Mouse (Mus musculus): ENCODE data around the gene Slx4ip. TPM values are rescaled to one million over a fixed set of nuclear protein-coding genes. Genes with fewer than 3 reads are reported as not detected.

Gene Slx4ip
- polyA plus RNA-seq, 1 experiment = 0.68 TPM

- TF ChIP-seq POLR2A (IDR thresholded peaks at IDR 0.05; ENCODE audit: low read depth, low read length) = no peak
- DNase-seq (ENCODE audit: low read depth in 1 of 2, low spot score in 2 of 2) = no peak
- H3K27me3 ChIP-seq (ENCODE audit: control insufficient read depth, insufficient read depth, low read length) = no peaks in the 10 kb centered on the region
- WGBS = 94% methylated on average over 5 of the region's 5 CpGs
- no peaks in the 10 kb centered on the region for H3K4me1 ChIP-seq (ENCODE audit: control insufficient read depth, insufficient read depth, insufficient read length)
- H3K4me3 ChIP-seq (ENCODE audit: extremely low read depth, insufficient read depth, insufficient read length) = no peak overlapping the region
- no peak overlapping the region for H3K27ac ChIP-seq (ENCODE audit: insufficient read depth, low read length)
- no peaks in the 10 kb centered on the region for H3K36me3 ChIP-seq (ENCODE audit: control insufficient read depth, insufficient read depth, low read length)
These were observed 55.3 kb downstream of the Slx4ip start for GRCm38 (mm10) chr2:136946297-136946696.

GRCm38 (mm10) chr2:136947500-136947899 lies 56.5 kb downstream of the Slx4ip start:
- TF ChIP-seq CTCF (IDR thresholded peaks at IDR 0.05; ENCODE audit: extremely low read depth, insufficient read depth, insufficient read length, insufficient replicate concordance) (no peak), POLR2A (IDR thresholded peaks at IDR 0.05; ENCODE audit: low read depth, low read length) (no peak)
- no peak for DNase-seq (ENCODE audit: low read depth in 1 of 2, low spot score in 2 of 2)
- H3K27ac ChIP-seq (ENCODE audit: insufficient read depth, low read length) = no peak overlapping the region
- H3K4me1 ChIP-seq (ENCODE audit: control insufficient read depth, insufficient read depth, insufficient read length) = no peaks in the 10 kb centered on the region
- H3K4me3 ChIP-seq (ENCODE audit: extremely low read depth, insufficient read depth, insufficient read length) = no peak overlapping the region
- H3K27me3 ChIP-seq (ENCODE audit: control insufficient read depth, insufficient read depth, low read length) = no peaks in the 10 kb centered on the region
- 85% methylated on average over 4 of the region's 4 CpGs for WGBS
- H3K36me3 ChIP-seq (ENCODE audit: control insufficient read depth, insufficient read depth, low read length) = no peaks in the 10 kb centered on the region

GRCm38 (mm10) chr2:136947937-136948336 lies 56.9 kb downstream of the Slx4ip start:
- Histone ChIP-seq H3K27ac (ENCODE audit: insufficient read depth, low read length) (no peak overlapping the region), H3K27me3 (ENCODE audit: control insufficient read depth, insufficient read depth, low read length) (no peaks in the 10 kb centered on the region), H3K36me3 (ENCODE audit: control insufficient read depth, insufficient read depth, low read length) (no peaks in the 10 kb centered on the region), H3K4me3 (ENCODE audit: extremely low read depth, insufficient read depth, insufficient read length) (no peak overlapping the region), H3K4me1 (ENCODE audit: control insufficient read depth, insufficient read depth, insufficient read length) (no peaks in the 10 kb centered on the region)
- 55% methylated on average over 5 of the region's 5 CpGs for WGBS
- TF ChIP-seq POLR2A (IDR thresholded peaks at IDR 0.05; ENCODE audit: low read depth, low read length) (no peak), CTCF (IDR thresholded peaks at IDR 0.05; ENCODE audit: extremely low read depth, insufficient read depth, insufficient read length, insufficient replicate concordance) (no peak)
- no peak for DNase-seq (ENCODE audit: low read depth in 1 of 2, low spot score in 2 of 2)

GRCm38 (mm10) chr2:136952238-136952637 lies 61.2 kb downstream of the Slx4ip start:
- WGBS = 82% methylated on average over 1 of the region's 1 CpGs
- no peak for DNase-seq (ENCODE audit: low read depth in 1 of 2, low spot score in 2 of 2)
- TF ChIP-seq POLR2A (IDR thresholded peaks at IDR 0.05; ENCODE audit: low read depth, low read length) (no peak), CTCF (IDR thresholded peaks at IDR 0.05; ENCODE audit: extremely low read depth, insufficient read depth, insufficient read length, insufficient replicate concordance) (no peak)
- H3K27ac ChIP-seq (ENCODE audit: insufficient read depth, low read length) = no peak overlapping the region
- H3K27me3 ChIP-seq (ENCODE audit: control insufficient read depth, insufficient read depth, low read length) = no peaks in the 10 kb centered on the region
- H3K4me3 ChIP-seq (ENCODE audit: extremely low read depth, insufficient read depth, insufficient read length) = no peak overlapping the region
- H3K36me3 ChIP-seq (ENCODE audit: control insufficient read depth, insufficient read depth, low read length) = no peaks in the 10 kb centered on the region
- no peaks in the 10 kb centered on the region for H3K4me1 ChIP-seq (ENCODE audit: control insufficient read depth, insufficient read depth, insufficient read length)

GRCm38 (mm10) chr2:136955726-136956571 lies 64.9 kb downstream of the Slx4ip start:
- H3K4me1 ChIP-seq (ENCODE audit: control insufficient read depth, insufficient read depth, insufficient read length) = no peaks in the 10 kb centered on the region
- TF ChIP-seq POLR2A (IDR thresholded peaks at IDR 0.05; ENCODE audit: low read depth, low read length) (no peak), CTCF (IDR thresholded peaks at IDR 0.05; ENCODE audit: extremely low read depth, insufficient read depth, insufficient read length, insufficient replicate concordance) (no peak)
- no peak for DNase-seq (ENCODE audit: low read depth in 1 of 2, low spot score in 2 of 2)
- H3K4me3 ChIP-seq (ENCODE audit: extremely low read depth, insufficient read depth, insufficient read length) = no peak overlapping the region
- no peaks in the 10 kb centered on the region for H3K27me3 ChIP-seq (ENCODE audit: control insufficient read depth, insufficient read depth, low read length)
- no peaks in the 10 kb centered on the region for H3K36me3 ChIP-seq (ENCODE audit: control insufficient read depth, insufficient read depth, low read length)
- 89% methylated on average over 9 of the region's 9 CpGs for WGBS
- no peak overlapping the region for H3K27ac ChIP-seq (ENCODE audit: insufficient read depth, low read length)

GRCm38 (mm10) chr2:136958697-136959096 lies 67.7 kb downstream of the Slx4ip start:
- no peaks in the 10 kb centered on the region for H3K27me3 ChIP-seq (ENCODE audit: control insufficient read depth, insufficient read depth, low read length)
- H3K27ac ChIP-seq (ENCODE audit: insufficient read depth, low read length) = no peak overlapping the region
- WGBS = 92% methylated on average over 3 of the region's 3 CpGs
- DNase-seq (ENCODE audit: low read depth in 1 of 2, low spot score in 2 of 2) = no peak
- no peaks in the 10 kb centered on the region for H3K36me3 ChIP-seq (ENCODE audit: control insufficient read depth, insufficient read depth, low read length)
- no peak overlapping the region for H3K4me3 ChIP-seq (ENCODE audit: extremely low read depth, insufficient read depth, insufficient read length)
- TF ChIP-seq POLR2A (IDR thresholded peaks at IDR 0.05; ENCODE audit: low read depth, low read length) (no peak), CTCF (IDR thresholded peaks at IDR 0.05; ENCODE audit: extremely low read depth, insufficient read depth, insufficient read length, insufficient replicate concordance) (no peak)
- no peaks in the 10 kb centered on the region for H3K4me1 ChIP-seq (ENCODE audit: control insufficient read depth, insufficient read depth, insufficient read length)

- no peak for DNase-seq (ENCODE audit: low read depth in 1 of 2, low spot score in 2 of 2)
- Histone ChIP-seq H3K4me1 (ENCODE audit: control insufficient read depth, insufficient read depth, insufficient read length) (no peaks in the 10 kb centered on the region), H3K27me3 (ENCODE audit: control insufficient read depth, insufficient read depth, low read length) (no peaks in the 10 kb centered on the region), H3K36me3 (ENCODE audit: control insufficient read depth, insufficient read depth, low read length) (no peaks in the 10 kb centered on the region), H3K27ac (ENCODE audit: insufficient read depth, low read length) (no peak overlapping the region), H3K4me3 (ENCODE audit: extremely low read depth, insufficient read depth, insufficient read length) (no peak overlapping the region)
- TF ChIP-seq POLR2A (IDR thresholded peaks at IDR 0.05; ENCODE audit: low read depth, low read length) = no peak
- TF ChIP-seq CTCF (IDR thresholded peaks at IDR 0.05; ENCODE audit: extremely low read depth, insufficient read depth, insufficient read length, insufficient replicate concordance) = no peak
- 97% methylated on average over 1 of the region's 1 CpGs for WGBS
These were observed 84.8 kb downstream of the Slx4ip start for GRCm38 (mm10) chr2:136975774-136976173.
